Comparison of ENCODE assay signal across 17 mouse cellular contexts in genomic region chr4:27945768-27946167, GRCm38 (mm10).
"Had no signal": no experiment of that assay in that cellular context is flagged by ENCODE, and none has a peak within 500 bp of the region (broad histone marks: within the 10 kb centered on the region; RNA-seq: fewer than 3 reads in every experiment).

No protein-coding gene starts in this region.

- DNase-seq: lung, adult 18-20 months; lung, postnatal 10 days; lung, postnatal 4 days; midbrain, embryonic 14.5 days; retina, postnatal 1 day; right cerebral cortex, adult 18-20 months; right cerebral cortex, postnatal 25 days; right cerebral cortex, postnatal 4 days; spleen, adult 18-20 months; thymus, adult 18-20 months; thymus, postnatal 14 days; thymus, postnatal 36 days had no signal

- H3K36me3 ChIP-seq: neural tube, embryonic 13.5 days; neural tube, embryonic 15.5 days had no signal

- H3K4me1 ChIP-seq: neural tube, embryonic 13.5 days; neural tube, embryonic 15.5 days had no signal

- H3K4me3 ChIP-seq: myocyte; neural tube, embryonic 13.5 days; neural tube, embryonic 15.5 days had no signal

- ATAC-seq: midbrain, embryonic 16.5 days had no signal

- H3K27ac ChIP-seq: neural tube, embryonic 13.5 days; neural tube, embryonic 15.5 days had no signal

- H3K27me3 ChIP-seq: neural tube, embryonic 13.5 days; neural tube, embryonic 15.5 days had no signal

- H3K4me2 ChIP-seq: lung, embryonic 14.5 days; neural tube, embryonic 13.5 days; neural tube, embryonic 15.5 days had no signal

- H3K9me3 ChIP-seq: neural tube, embryonic 13.5 days; neural tube, embryonic 15.5 days had no signal

- H3K9ac ChIP-seq: lung, embryonic 14.5 days; neural tube, embryonic 13.5 days; neural tube, embryonic 15.5 days had no signal
